Mouse (Mus musculus): Measurements from ENCODE around the gene Trpv3. TPM values are rescaled to one million over a fixed set of nuclear protein-coding genes. Genes with fewer than 3 reads are reported as not detected.

Gene Trpv3
- under 0.01 TPM for polyA plus RNA-seq (2012; fragmentation: generic; extraction: Trizol)
- long read RNA-seq, experiment 1, result 0 reads
- long read RNA-seq, experiment 2, result 0 reads

- H3K27me3 ChIP-seq (ENCODE audit: control insufficient read depth, insufficient read depth, insufficient read length), result no peaks in the 10 kb centered on the region
- H3K79me2 ChIP-seq (ENCODE audit: control insufficient read depth, insufficient read depth), result no peaks in the 10 kb centered on the region
- TF ChIP-seq CEBPB (IDR thresholded peaks at IDR 0.05; ENCODE audit: low read depth), result no peak
- no peak for TF ChIP-seq MYOG (IDR thresholded peaks at IDR 0.05; ENCODE audit: control insufficient read depth, extremely low read depth, insufficient read length)
- peak; percentile 23 for TF ChIP-seq USF1 (IDR thresholded peaks at IDR 0.05; ENCODE audit: low read depth)
- peak; percentile 14 for TF ChIP-seq MYOD1 (IDR thresholded peaks at IDR 0.05; ENCODE audit: control insufficient read depth, insufficient read length, low read depth)
- no peak for TF ChIP-seq MAX (IDR thresholded peaks at IDR 0.05)
- no peak for TF ChIP-seq CTCF (IDR thresholded peaks at IDR 0.05; ENCODE audit: control insufficient read depth, insufficient read depth, insufficient read length)
- TF ChIP-seq FOSL1 (IDR thresholded peaks at IDR 0.05; ENCODE audit: insufficient read depth, low read length, poor library complexity, severe bottlenecking), result no peak
- H3K4me3 ChIP-seq (ENCODE audit: insufficient read depth, poor library complexity, severe bottlenecking), result no peak within 1 kb of the TSS
- no peak within 1 kb of the TSS for H3ac ChIP-seq (ENCODE audit: control insufficient read depth, insufficient read length, low read depth)
- no peaks in the 10 kb centered on the region for H3K36me3 ChIP-seq (ENCODE audit: control insufficient read depth, insufficient read depth)
- no peaks in the 10 kb centered on the region for H3K79me3 ChIP-seq (ENCODE audit: low read depth)
Observed at GRCm38 (mm10) chr11:73267267-73267666, at the start of gene Trpv3. Gene Trpv3 (plus strand): TSS chr11:73267388.

DNA sequence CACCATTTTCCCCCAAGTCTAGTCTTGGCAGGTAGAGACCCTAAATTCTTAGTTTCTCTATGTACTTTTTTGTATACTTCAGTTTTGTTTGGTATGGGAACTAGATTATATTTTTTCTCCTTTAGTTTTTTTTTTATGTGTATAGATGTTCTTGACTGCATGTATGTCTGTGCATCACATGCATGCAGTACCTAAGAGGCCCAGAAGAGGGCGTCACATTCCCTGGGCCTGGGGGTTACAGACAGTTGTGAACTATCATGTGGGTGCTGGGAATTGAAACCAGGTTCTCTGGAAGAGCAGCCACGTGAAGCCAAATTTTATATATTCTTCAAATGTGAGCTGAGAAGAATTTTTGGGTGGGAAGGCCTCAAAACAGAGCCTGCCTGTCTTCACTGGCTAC is 47.5 kb upstream of the Trpv3 start:
- H3ac ChIP-seq (ENCODE audit: control insufficient read depth, insufficient read length, low read depth), result no peak overlapping the region
- no peaks in the 10 kb centered on the region for H3K36me3 ChIP-seq (ENCODE audit: control insufficient read depth, insufficient read depth)
- no peaks in the 10 kb centered on the region for H3K79me3 ChIP-seq (ENCODE audit: low read depth)
- no peak for TF ChIP-seq MYOG (IDR thresholded peaks at IDR 0.05; ENCODE audit: control insufficient read depth, extremely low read depth, insufficient read length)
- no peak overlapping the region for H3K4me3 ChIP-seq (ENCODE audit: insufficient read depth, poor library complexity, severe bottlenecking)
- no peaks in the 10 kb centered on the region for H3K27me3 ChIP-seq (ENCODE audit: control insufficient read depth, insufficient read depth, insufficient read length)
- no peaks in the 10 kb centered on the region for H3K79me2 ChIP-seq (ENCODE audit: control insufficient read depth, insufficient read depth)

DNA sequence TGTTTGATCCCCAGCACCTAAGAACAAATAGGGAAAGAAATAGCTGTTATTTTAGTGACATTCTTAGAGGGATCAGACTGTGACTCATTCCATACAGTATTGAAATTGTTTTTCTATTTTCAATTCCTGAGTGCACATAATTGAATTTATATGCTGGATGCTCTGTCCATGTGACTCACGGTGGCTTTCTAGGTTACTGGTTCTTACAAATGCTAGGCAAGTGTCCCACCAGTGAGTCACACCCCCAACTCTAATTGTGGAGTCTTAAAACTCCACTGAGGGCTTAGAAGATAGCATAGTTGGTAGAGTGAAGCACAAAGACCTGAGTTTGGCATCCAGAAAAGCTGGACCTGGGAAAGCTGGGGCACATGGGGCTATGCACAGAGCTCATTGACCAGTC is 46.5 kb upstream of the Trpv3 start:
- Histone ChIP-seq H3K79me2 (ENCODE audit: control insufficient read depth, insufficient read depth) (no peaks in the 10 kb centered on the region), H3K27me3 (ENCODE audit: control insufficient read depth, insufficient read depth, insufficient read length) (no peaks in the 10 kb centered on the region), H3K36me3 (ENCODE audit: control insufficient read depth, insufficient read depth) (no peaks in the 10 kb centered on the region), H3K4me3 (ENCODE audit: insufficient read depth, poor library complexity, severe bottlenecking) (no peak overlapping the region), H3K79me3 (ENCODE audit: low read depth) (no peaks in the 10 kb centered on the region), H3ac (ENCODE audit: control insufficient read depth, insufficient read length, low read depth) (no peak overlapping the region)
- TF ChIP-seq CEBPB (IDR thresholded peaks at IDR 0.05; ENCODE audit: low read depth) (no peak), USF1 (IDR thresholded peaks at IDR 0.05; ENCODE audit: low read depth) (peak; percentile 38)

GRCm38 (mm10) chr11:73222846-73223245 is 44.3 kb upstream of the Trpv3 start:
- no peak for TF ChIP-seq CEBPB (IDR thresholded peaks at IDR 0.05; ENCODE audit: low read depth)
- TF ChIP-seq CTCF (IDR thresholded peaks at IDR 0.05; ENCODE audit: control insufficient read depth, insufficient read depth, insufficient read length), result no peak
- no peak for TF ChIP-seq MAX (IDR thresholded peaks at IDR 0.05)
- no peak for TF ChIP-seq MYOD1 (IDR thresholded peaks at IDR 0.05; ENCODE audit: control insufficient read depth, insufficient read length, low read depth)
- TF ChIP-seq MYOG (IDR thresholded peaks at IDR 0.05; ENCODE audit: control insufficient read depth, extremely low read depth, insufficient read length), result no peak
- no peak for TF ChIP-seq FOSL1 (IDR thresholded peaks at IDR 0.05; ENCODE audit: insufficient read depth, low read length, poor library complexity, severe bottlenecking)
- Histone ChIP-seq H3K36me3 (ENCODE audit: control insufficient read depth, insufficient read depth) (no peaks in the 10 kb centered on the region), H3K79me3 (ENCODE audit: low read depth) (no peaks in the 10 kb centered on the region), H3ac (ENCODE audit: control insufficient read depth, insufficient read length, low read depth) (no peak overlapping the region), H3K79me2 (ENCODE audit: control insufficient read depth, insufficient read depth) (no peaks in the 10 kb centered on the region), H3K4me3 (ENCODE audit: insufficient read depth, poor library complexity, severe bottlenecking) (no peak overlapping the region), H3K27me3 (ENCODE audit: control insufficient read depth, insufficient read depth, insufficient read length) (no peaks in the 10 kb centered on the region)

- H3K4me3 ChIP-seq (ENCODE audit: insufficient read depth, poor library complexity, severe bottlenecking), result no peak overlapping the region
- TF ChIP-seq CTCF (IDR thresholded peaks at IDR 0.05; ENCODE audit: control insufficient read depth, insufficient read depth, insufficient read length) (no peak), MYOD1 (IDR thresholded peaks at IDR 0.05; ENCODE audit: control insufficient read depth, insufficient read length, low read depth) (no peak), CEBPB (IDR thresholded peaks at IDR 0.05; ENCODE audit: low read depth) (no peak), USF1 (IDR thresholded peaks at IDR 0.05; ENCODE audit: low read depth) (no peak), MAX (IDR thresholded peaks at IDR 0.05) (no peak), FOSL1 (IDR thresholded peaks at IDR 0.05; ENCODE audit: insufficient read depth, low read length, poor library complexity, severe bottlenecking) (no peak), MYOG (IDR thresholded peaks at IDR 0.05; ENCODE audit: control insufficient read depth, extremely low read depth, insufficient read length) (no peak)
- H3K79me3 ChIP-seq (ENCODE audit: low read depth), result no peaks in the 10 kb centered on the region
- H3K36me3 ChIP-seq (ENCODE audit: control insufficient read depth, insufficient read depth), result no peaks in the 10 kb centered on the region
- no peaks in the 10 kb centered on the region for H3K27me3 ChIP-seq (ENCODE audit: control insufficient read depth, insufficient read depth, insufficient read length)
- H3K79me2 ChIP-seq (ENCODE audit: control insufficient read depth, insufficient read depth), result no peaks in the 10 kb centered on the region
- H3ac ChIP-seq (ENCODE audit: control insufficient read depth, insufficient read length, low read depth), result no peak overlapping the region
Observed at GRCm38 (mm10) chr11:73223966-73224365, 43.2 kb upstream of the Trpv3 start.

DNA sequence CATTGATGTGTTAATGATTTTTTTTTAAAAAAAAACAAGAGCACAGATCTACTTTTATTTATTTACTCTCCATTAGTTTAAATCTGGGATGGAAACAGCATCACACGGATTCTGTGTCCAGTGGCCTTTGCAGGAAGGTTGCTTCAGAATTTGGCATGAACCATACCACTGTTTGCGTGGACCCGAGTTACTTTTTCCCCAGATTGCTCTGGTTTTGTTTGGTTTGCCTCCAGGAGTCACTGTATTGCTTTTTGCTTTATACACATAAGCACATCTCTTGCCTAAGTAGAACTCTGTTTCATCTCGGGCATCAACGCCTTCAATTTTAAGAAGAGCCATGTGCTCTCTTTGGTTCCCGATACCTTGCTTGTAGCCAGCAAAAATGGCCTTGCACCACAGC is 41.3 kb upstream of the Trpv3 start:
- TF ChIP-seq USF1 (IDR thresholded peaks at IDR 0.05; ENCODE audit: low read depth) (no peak), CTCF (IDR thresholded peaks at IDR 0.05; ENCODE audit: control insufficient read depth, insufficient read depth, insufficient read length) (no peak), MAX (IDR thresholded peaks at IDR 0.05) (no peak), CEBPB (IDR thresholded peaks at IDR 0.05; ENCODE audit: low read depth) (no peak), FOSL1 (IDR thresholded peaks at IDR 0.05; ENCODE audit: insufficient read depth, low read length, poor library complexity, severe bottlenecking) (no peak), MYOD1 (IDR thresholded peaks at IDR 0.05; ENCODE audit: control insufficient read depth, insufficient read length, low read depth) (no peak), MYOG (IDR thresholded peaks at IDR 0.05; ENCODE audit: control insufficient read depth, extremely low read depth, insufficient read length) (no peak)
- H3K36me3 ChIP-seq (ENCODE audit: control insufficient read depth, insufficient read depth), result no peaks in the 10 kb centered on the region
- no peaks in the 10 kb centered on the region for H3K79me2 ChIP-seq (ENCODE audit: control insufficient read depth, insufficient read depth)
- H3K79me3 ChIP-seq (ENCODE audit: low read depth), result no peaks in the 10 kb centered on the region
- H3K4me3 ChIP-seq (ENCODE audit: insufficient read depth, poor library complexity, severe bottlenecking), result no peak overlapping the region
- H3ac ChIP-seq (ENCODE audit: control insufficient read depth, insufficient read length, low read depth), result no peak overlapping the region
- H3K27me3 ChIP-seq (ENCODE audit: control insufficient read depth, insufficient read depth, insufficient read length), result no peaks in the 10 kb centered on the region
